Mouse (Mus musculus) hindbrain, embryonic 11.5 days (tissue): Measurements from ENCODE around the gene Fgd5. TPM values are rescaled to one million over a fixed set of nuclear protein-coding genes. Genes with fewer than 3 reads are reported as not detected.
A peak's percentile ranks its signal among the peaks of the same experiment; 100 is the strongest.

ENCODE experiments used
- ATAC-seq: fragments of 200-750 bp; cut with Nextera tagmentation; 2 replicates; pipeline ENCODE4 v1.8.0; 2017; ENCODE audit warnings: mild to moderate bottlenecking, moderate TSS enrichment, moderate library complexity; ENCODE audit not compliant: low FRiP score
- DNase-seq: peaks from one replicate; pipeline ENCODE4 v3.0.0-alpha.2; 2015; ENCODE audit warnings: low spot score
- H3K27ac ChIP-seq: fragments of 300-500 bp; sonication (generic); 2 replicates; pipeline ENCODE4 v1.5.1; 2014; ENCODE audit warnings: mild to moderate bottlenecking, low read depth, low read length
- H3K27me3 ChIP-seq: fragments of 300-500 bp; sonication (generic); 2 replicates; pipeline ENCODE4 v1.6.1; 2014; ENCODE audit warnings: mild to moderate bottlenecking, low read length, moderate library complexity, mixed read lengths; ENCODE audit not compliant: control insufficient read depth, insufficient read depth
- H3K36me3 ChIP-seq: fragments of 300-500 bp; sonication (generic); 2 replicates; pipeline ENCODE4 v1.6.1; 2014; ENCODE audit warnings: mild to moderate bottlenecking, low read length, moderate library complexity, mixed read lengths; ENCODE audit not compliant: control insufficient read depth, insufficient read depth
- H3K4me1 ChIP-seq: fragments of 300-500 bp; sonication (generic); replicated peaks from 2 replicates; pipeline ENCODE4 v1.6.1; 2014; ENCODE audit warnings: low read length, mixed read lengths; ENCODE audit not compliant: control insufficient read depth, insufficient read depth
- H3K4me2 ChIP-seq: fragments of 300-500 bp; sonication (generic); replicated peaks from 2 replicates; pipeline ENCODE4 v1.6.1; 2014; ENCODE audit warnings: mild to moderate bottlenecking, low read depth, low read length
- H3K4me3 ChIP-seq: fragments of 300-500 bp; sonication (generic); 2 replicates; pipeline ENCODE4 v1.5.1; 2014; ENCODE audit warnings: low read depth, low read length
- H3K9ac ChIP-seq: fragments of 300-500 bp; sonication (generic); 2 replicates; pipeline ENCODE4 v1.6.1; 2014; ENCODE audit warnings: low read depth, low read length
- H3K9me3 ChIP-seq: fragments of 300-500 bp; sonication (generic); 2 replicates; pipeline ENCODE4 v1.6.1; 2016; ENCODE audit warnings: low read length; ENCODE audit not compliant: control insufficient read depth
- WGBS: fragments of 180-500 bp; shearing (Covaris S2); extraction: QIAGEN DNeasy Blood & Tissue Kit; methylation state at CpG from one replicate; pipeline ENCODE4 v1.1.7; 2014; 5-methylcytosine and 5-hydroxymethylcytosine counted together
- polyA plus RNA-seq: library from polyadenylated mRNA; unstranded; fragments of >200 nt; fragmentation: Nextera tagmentation; extraction: Ambion mirVana; gene quantifications from 2 replicates; pipeline ENCODE4 v1.2.1, GENCODE M21; 2014

The Fgd5 gene
- polyA plus RNA-seq, 1 experiment from 2014 or later: 6.5 TPM

- H3K27ac ChIP-seq: no peak overlapping the region
- 61% methylated on average over 8 of the region's 8 CpGs for WGBS
- no peak overlapping the region for H3K4me2 ChIP-seq
- no peaks in the 10 kb centered on the region for H3K9me3 ChIP-seq
- no peak for ATAC-seq
- 0 out of 2 replicates have a peak, but pooled peaks cover 3% of the 10 kb centered on the region for H3K4me1 ChIP-seq
- H3K36me3 ChIP-seq: no peaks in the 10 kb centered on the region
- H3K27me3 ChIP-seq: no peaks in the 10 kb centered on the region
- H3K4me3 ChIP-seq: no peak overlapping the region
- peak; percentile 21 for DNase-seq
- no peak overlapping the region for H3K9ac ChIP-seq
Observed at GRCm38 (mm10) chr6:91996072-91996471, 17.4 kb downstream of the Fgd5 start.

- Histone ChIP-seq H3K4me3 (no peak overlapping the region), H3K36me3 (no peaks in the 10 kb centered on the region), H3K4me1 (peaks cover 9% of the 10 kb centered on the region; the same call in 1 of the 2 replicates), H3K27me3 (no peaks in the 10 kb centered on the region; the same call in 1 of the 2 replicates), H3K4me2 (no peak overlapping the region), H3K9ac (no peak overlapping the region), H3K9me3 (no peaks in the 10 kb centered on the region), H3K27ac (no peak overlapping the region)
- ATAC-seq: no peak
- no peak for DNase-seq
- 96% methylated on average over 1 of the region's 1 CpGs for WGBS
Observed at GRCm38 (mm10) chr6:92002558-92003285, 24.0 kb downstream of the Fgd5 start.

GRCm38 (mm10) chr6:92003646-92004045 is 25.0 kb downstream of the Fgd5 start:
- Histone ChIP-seq H3K4me2 (no peak overlapping the region), H3K4me1 (peaks cover 9% of the 10 kb centered on the region; the same call in 1 of the 2 replicates), H3K9me3 (no peaks in the 10 kb centered on the region), H3K4me3 (no peak overlapping the region), H3K27me3 (no peaks in the 10 kb centered on the region; the same call in 1 of the 2 replicates), H3K9ac (no peak overlapping the region), H3K27ac (peak overlapping the region; percentile 51; the same call in 1 of the 2 replicates), H3K36me3 (no peaks in the 10 kb centered on the region)
- no peak for ATAC-seq
- WGBS: 47% methylated on average over 2 of the region's 2 CpGs
- no peak for DNase-seq

GRCm38 (mm10) chr6:92004137-92004805 is 25.6 kb downstream of the Fgd5 start:
- H3K27ac ChIP-seq: peak overlapping the region; percentile 51; the same call in 1 of the 2 replicates

GRCm38 (mm10) chr6:92004806-92005205 is 26.1 kb downstream of the Fgd5 start:
- H3K4me1 ChIP-seq: peaks cover 9% of the 10 kb centered on the region; the same call in 1 of the 2 replicates
- 34% methylated on average over 3 of the region's 3 CpGs for WGBS
- peak overlapping the region; percentile 51; the same call in 1 of the 2 replicates for H3K27ac ChIP-seq
- no peaks in the 10 kb centered on the region for H3K9me3 ChIP-seq
- DNase-seq: no peak
- no peak for ATAC-seq
- no peak overlapping the region for H3K9ac ChIP-seq
- no peaks in the 10 kb centered on the region; the same call in 1 of the 2 replicates for H3K27me3 ChIP-seq
- H3K4me2 ChIP-seq: no peak overlapping the region
- H3K36me3 ChIP-seq: no peaks in the 10 kb centered on the region
- H3K4me3 ChIP-seq: no peak overlapping the region

More at GRCm38 (mm10) chr6:92004137-92004805, 25.6 kb downstream of the Fgd5 start:
- Histone ChIP-seq H3K9me3 (no peaks in the 10 kb centered on the region), H3K4me2 (no peak overlapping the region), H3K27me3 (no peaks in the 10 kb centered on the region; the same call in 1 of the 2 replicates), H3K9ac (no peak overlapping the region), H3K4me3 (no peak overlapping the region), H3K4me1 (peaks cover 9% of the 10 kb centered on the region; the same call in 1 of the 2 replicates), H3K36me3 (no peaks in the 10 kb centered on the region)
- 13% methylated on average over 6 of the region's 6 CpGs for WGBS
- ATAC-seq (peak; percentile 72), DNase-seq (peak; percentile 64)

GRCm38 (mm10) chr6:92010895-92011294 is 32.2 kb downstream of the Fgd5 start:
- no peak overlapping the region for H3K4me2 ChIP-seq
- DNase-seq (no peak), ATAC-seq (no peak)
- WGBS: 75% methylated on average over 2 of the region's 2 CpGs
- no peak overlapping the region for H3K27ac ChIP-seq
- H3K4me1 ChIP-seq: no peaks in the 10 kb centered on the region
- H3K36me3 ChIP-seq: no peaks in the 10 kb centered on the region
- H3K9ac ChIP-seq: no peak overlapping the region
- no peaks in the 10 kb centered on the region for H3K9me3 ChIP-seq
- H3K4me3 ChIP-seq: no peak overlapping the region
- no peaks in the 10 kb centered on the region for H3K27me3 ChIP-seq

- no peak overlapping the region for H3K9ac ChIP-seq
- WGBS: 85% methylated on average over 5 of the region's 5 CpGs
Observed at GRCm38 (mm10) chr6:92012413-92012812, 33.7 kb downstream of the Fgd5 start.

GRCm38 (mm10) chr6:92013035-92013434 is 34.4 kb downstream of the Fgd5 start:
- H3K27me3 ChIP-seq: no peaks in the 10 kb centered on the region
- H3K9ac ChIP-seq: no peak overlapping the region
- no peaks in the 10 kb centered on the region for H3K4me1 ChIP-seq
- H3K36me3 ChIP-seq: no peaks in the 10 kb centered on the region
- H3K27ac ChIP-seq: no peak overlapping the region
- no peak overlapping the region for H3K4me2 ChIP-seq
- DNase-seq (no peak), ATAC-seq (no peak)
- no peaks in the 10 kb centered on the region for H3K9me3 ChIP-seq
- H3K4me3 ChIP-seq: no peak overlapping the region
- 91% methylated on average over 6 of the region's 6 CpGs for WGBS

More at GRCm38 (mm10) chr6:92012413-92012812, 33.7 kb downstream of the Fgd5 start:
- Histone ChIP-seq H3K27ac (no peak overlapping the region), H3K36me3 (no peaks in the 10 kb centered on the region), H3K27me3 (no peaks in the 10 kb centered on the region), H3K4me2 (no peak overlapping the region), H3K9me3 (no peaks in the 10 kb centered on the region), H3K4me3 (no peak overlapping the region), H3K4me1 (no peaks in the 10 kb centered on the region)
- no peak for DNase-seq
- no peak for ATAC-seq
